Mouse (Mus musculus) left cerebral cortex, adult 2 months (tissue): ENCODE measurements around the gene Tnik. TPM values are rescaled to one million over a fixed set of nuclear protein-coding genes. Genes with fewer than 3 reads are reported as not detected.

Experiments used
- DNase-seq, 2 experiments: peaks; one replicate each; pipeline ENCODE4 v3.0.0; 2021 to 2022; ENCODE audit warnings: low spot score in 2 of 2, mixed read lengths in 1 of 2; ENCODE audit errors: extremely low spot score in 1 of 2
- H3K27ac ChIP-seq: fragments of 200-600 bp; 2 replicates; pipeline ENCODE4 v1.8.1; 2022
- H3K4me3 ChIP-seq: fragments of 200-600 bp; 2 replicates; pipeline ENCODE4 v1.8.1; 2022
- CTCF ChIP-seq: fragments of 200-600 bp; IDR thresholded peaks from 2 replicates; pipeline ENCODE4 v1.8.1; 2022; ENCODE audit warnings: antibody characterized with exemption, mild to moderate bottlenecking, moderate library complexity
- intact Hi-C: fragments of 180-260 bp; cut with DNase I; formaldehyde crosslinking; loops from one replicate; pipeline ENCODE4 v1.15.1; 2025
- total RNA-seq, 2 experiments: library from RNA; stranded (reverse); gene quantifications; 2 replicates each; pipeline ENCODE4 v1.2.3; 2021

The Tnik gene
- total RNA-seq, 2 experiments from 2014 or later: 205 to 221 TPM

- peak; percentile 16 for TF ChIP-seq CTCF
- intact Hi-C loops: loop anchor here (5.0 kb wide), 1 partner anchor 397 kb away; no protein-coding TSS in a partner anchor
- Histone ChIP-seq H3K4me3 (no peak overlapping the region), H3K27ac (no peak overlapping the region; the same call in 1 of the 2 replicates)
- DNase-seq: no peak
Observed at GRCm38 (mm10) chr3:28564370-28565357, 301.6 kb downstream of the Tnik start.

GRCm38 (mm10) chr3:28577301-28577700, 314.3 kb downstream of the Tnik start:
- peak; percentile 57 to 63 for DNase-seq
- Histone ChIP-seq H3K27ac (peak overlapping the region; percentile 50; the same call in 1 of the 2 replicates), H3K4me3 (no peak overlapping the region)
- intact Hi-C loops: no loop called here
- no peak for TF ChIP-seq CTCF

GRCm38 (mm10) chr3:28578950-28579615, 316.1 kb downstream of the Tnik start:
- no peak for DNase-seq

GRCm38 (mm10) chr3:28585750-28586465, 322.9 kb downstream of the Tnik start:
- intact Hi-C loops: no loop called here
- DNase-seq: no peak
- no peak overlapping the region for H3K4me3 ChIP-seq
- H3K27ac ChIP-seq: no peak overlapping the region
- no peak for TF ChIP-seq CTCF

More at GRCm38 (mm10) chr3:28578950-28579615, 316.1 kb downstream of the Tnik start:
- intact Hi-C loops: no loop called here
- Histone ChIP-seq H3K4me3 (no peak overlapping the region), H3K27ac (no peak overlapping the region)
- no peak for TF ChIP-seq CTCF

GRCm38 (mm10) chr3:28587808-28588207, 324.8 kb downstream of the Tnik start:
- no peak for TF ChIP-seq CTCF
- intact Hi-C loops: no loop called here
- no peak overlapping the region for H3K4me3 ChIP-seq
- no peak overlapping the region for H3K27ac ChIP-seq
- DNase-seq: no peak

GRCm38 (mm10) chr3:28591345-28591744, 328.3 kb downstream of the Tnik start:
- TF ChIP-seq CTCF: no peak
- intact Hi-C loops: loop anchor here (5.0 kb wide), 1 partner anchor 66 kb away; no protein-coding TSS in a partner anchor
- no peak for DNase-seq

GRCm38 (mm10) chr3:28593922-28594321, 330.9 kb downstream of the Tnik start:
- intact Hi-C loops: loop anchor here (5.0 kb wide), 1 partner anchor 63 kb away; no protein-coding TSS in a partner anchor
- no peak for DNase-seq
- TF ChIP-seq CTCF: no peak
- Histone ChIP-seq H3K4me3 (no peak overlapping the region), H3K27ac (no peak overlapping the region)

More at GRCm38 (mm10) chr3:28591345-28591744, 328.3 kb downstream of the Tnik start:
- Histone ChIP-seq H3K4me3 (no peak overlapping the region), H3K27ac (no peak overlapping the region)

GRCm38 (mm10) chr3:28599476-28599875, 336.5 kb downstream of the Tnik start:
- Histone ChIP-seq H3K4me3 (no peak overlapping the region), H3K27ac (no peak overlapping the region)
- no peak for TF ChIP-seq CTCF
- no peak for DNase-seq
- intact Hi-C loops: no loop called here

- Histone ChIP-seq H3K27ac (no peak overlapping the region), H3K4me3 (no peak overlapping the region)
- intact Hi-C loops: no loop called here
- no peak for DNase-seq
- no peak for TF ChIP-seq CTCF
Observed at GRCm38 (mm10) chr3:28606741-28607140, 343.7 kb downstream of the Tnik start.

- H3K27ac ChIP-seq: peak overlapping the region; percentile 82
- no peak for DNase-seq
Observed at GRCm38 (mm10) chr3:28612330-28612729, 349.3 kb downstream of the Tnik start.

GRCm38 (mm10) chr3:28616386-28616785, 353.4 kb downstream of the Tnik start:
- intact Hi-C loops: no loop called here
- H3K27ac ChIP-seq: no peak overlapping the region
- DNase-seq: no peak
- no peak for TF ChIP-seq CTCF
- no peak overlapping the region for H3K4me3 ChIP-seq

More at GRCm38 (mm10) chr3:28612330-28612729, 349.3 kb downstream of the Tnik start:
- no peak overlapping the region for H3K4me3 ChIP-seq
- intact Hi-C loops: no loop called here
- no peak for TF ChIP-seq CTCF
